Mouse (Mus musculus) liver, embryonic 18 days (tissue): ENCODE results near the gene Gstp2. TPM values are rescaled to one million over a fixed set of nuclear protein-coding genes. Genes with fewer than 3 reads are reported as not detected.

Source experiments
- polyA plus RNA-seq: library from polyadenylated mRNA; depleted of rRNA; stranded (reverse); fragments of >200 nt; gene quantifications from 2 replicates; pipeline ENCODE4 v1.2.3, GENCODE M21; 2012; rRNA removed

The Gstp2 gene
- polyA plus RNA-seq, result 5.6 and 7.9 TPM in 2 replicates

DNA sequence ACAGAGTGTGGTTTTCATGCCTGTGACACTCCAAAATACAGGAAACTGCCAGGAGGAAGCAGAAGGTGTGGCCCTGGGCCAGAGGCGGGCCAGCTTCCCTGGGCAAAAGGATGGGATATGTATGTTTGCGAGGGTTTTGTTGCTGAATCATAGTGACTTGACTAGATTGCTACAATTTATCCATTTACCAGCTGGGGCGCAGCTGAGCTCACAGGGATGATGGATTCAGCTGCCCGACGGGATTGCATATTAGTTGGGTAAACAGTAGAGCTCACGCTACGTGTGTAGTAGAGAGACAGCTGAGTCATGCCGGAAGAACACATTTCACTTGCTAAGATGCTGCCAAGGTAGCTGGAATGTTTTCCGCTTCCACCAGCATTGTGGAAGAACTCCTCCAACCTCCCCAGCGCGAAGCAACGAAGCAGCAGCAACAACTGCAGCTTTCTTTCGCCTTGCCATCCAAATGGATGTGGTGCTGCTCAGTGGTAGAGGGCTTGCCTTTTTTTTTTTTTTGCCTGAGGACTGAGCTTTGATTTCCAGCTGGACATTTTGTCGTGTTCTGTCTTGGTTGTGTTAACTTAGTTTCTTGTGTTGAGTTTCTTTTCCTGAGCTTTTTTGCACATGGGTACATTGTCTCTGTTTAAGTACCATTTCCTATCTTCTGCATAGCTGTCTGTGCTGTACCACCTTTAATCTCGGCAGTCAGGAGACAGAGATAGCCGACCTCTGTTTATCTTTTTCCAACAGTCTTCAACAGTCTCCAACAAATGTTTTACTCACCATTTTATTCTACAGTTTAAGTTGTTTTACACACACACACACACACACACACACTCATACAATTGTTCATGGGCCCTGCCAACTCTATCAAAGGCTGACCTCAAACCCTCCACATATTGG is at the start of gene Gstp2:
TSS of gene Gstp2 (minus strand) at position 58 of the 900 bp plus-strand sequence.

DNA sequence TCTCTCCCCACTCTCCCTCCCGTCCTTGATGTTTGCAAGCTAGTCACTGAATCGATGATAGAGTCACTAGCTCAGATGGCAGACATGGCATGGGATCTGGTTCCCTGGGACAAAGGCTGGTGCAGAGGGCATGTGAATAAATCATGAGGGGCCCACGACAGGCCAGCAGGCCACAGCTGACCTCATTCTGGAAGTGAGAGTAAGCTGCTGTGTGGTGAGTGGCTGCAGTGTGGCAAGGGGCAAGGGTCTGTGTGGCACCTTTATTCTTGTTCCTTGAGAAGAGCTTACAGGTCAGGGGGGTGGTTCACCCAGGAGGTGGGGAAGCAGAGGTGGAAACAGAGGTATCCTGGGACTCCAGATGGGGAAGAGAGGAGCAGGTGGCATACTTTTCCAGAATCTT is 35.6 kb upstream of the Gstp2 start, which contains the start of gene Cabp2:
TSS of gene Cabp2 (plus strand) at position 185 of the 400 bp plus-strand sequence.

DNA sequence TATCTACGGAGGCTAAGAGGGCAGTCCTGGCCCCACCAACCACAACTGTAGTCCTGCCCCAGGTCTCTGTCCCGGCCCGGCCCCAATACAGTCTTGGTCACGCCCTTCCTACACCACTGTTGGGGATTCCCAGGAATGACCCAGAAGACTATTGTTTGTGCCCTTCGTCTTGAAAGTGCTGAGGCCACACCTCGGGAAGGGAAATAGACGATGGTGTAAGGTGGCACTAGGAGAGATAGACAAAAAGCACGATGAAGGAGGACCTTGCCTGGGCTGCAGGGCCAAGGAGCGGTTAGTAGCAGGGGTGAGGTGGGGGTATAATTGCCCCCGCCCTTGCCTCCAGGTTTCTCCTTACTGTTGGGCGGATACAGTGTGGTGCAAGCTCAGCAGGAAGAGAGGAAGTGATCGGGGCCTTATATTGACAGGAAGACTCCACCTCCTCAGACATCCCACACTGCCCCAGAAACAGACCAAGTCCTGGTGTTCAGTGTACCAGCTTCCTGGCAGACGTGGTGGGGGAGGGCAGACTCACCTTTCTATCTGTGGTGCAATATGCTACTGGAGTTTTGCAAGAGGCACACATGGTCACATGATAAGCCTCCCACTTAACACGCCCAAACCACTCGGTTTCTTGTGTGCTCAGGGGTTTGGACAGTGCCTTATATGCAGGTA is 13.4 kb upstream of the Gstp2 start, which contains the start of gene Gstp3:
TSS of gene Gstp3 (minus strand) at position 501 of the 672 bp plus-strand sequence.

DNA sequence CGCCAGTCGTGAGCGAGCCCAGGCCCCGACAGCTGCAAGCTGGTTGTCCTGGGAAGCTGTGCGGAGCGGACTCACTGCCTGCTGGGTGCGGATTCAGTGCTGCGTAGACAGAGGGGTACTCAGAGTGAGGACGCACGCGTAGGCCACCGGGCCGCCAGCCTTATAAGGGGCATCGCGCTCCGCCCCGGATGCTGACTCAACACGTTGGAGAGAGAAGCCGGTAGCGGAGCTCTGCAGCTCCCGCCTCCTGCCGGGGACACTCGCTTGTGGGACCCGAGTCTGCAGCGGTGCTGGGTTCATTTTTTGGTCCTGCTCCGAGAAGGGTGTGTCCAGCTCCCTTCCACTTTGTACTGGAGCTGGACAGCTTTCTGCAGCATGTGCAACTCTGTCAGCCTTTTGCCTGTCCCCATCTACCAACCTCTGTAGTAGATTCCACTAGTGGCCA is 8.0 kb downstream of the Gstp2 start, which contains the start of gene Gstp1:
TSS of gene Gstp1 (minus strand) at position 198 of the 445 bp plus-strand sequence.

DNA sequence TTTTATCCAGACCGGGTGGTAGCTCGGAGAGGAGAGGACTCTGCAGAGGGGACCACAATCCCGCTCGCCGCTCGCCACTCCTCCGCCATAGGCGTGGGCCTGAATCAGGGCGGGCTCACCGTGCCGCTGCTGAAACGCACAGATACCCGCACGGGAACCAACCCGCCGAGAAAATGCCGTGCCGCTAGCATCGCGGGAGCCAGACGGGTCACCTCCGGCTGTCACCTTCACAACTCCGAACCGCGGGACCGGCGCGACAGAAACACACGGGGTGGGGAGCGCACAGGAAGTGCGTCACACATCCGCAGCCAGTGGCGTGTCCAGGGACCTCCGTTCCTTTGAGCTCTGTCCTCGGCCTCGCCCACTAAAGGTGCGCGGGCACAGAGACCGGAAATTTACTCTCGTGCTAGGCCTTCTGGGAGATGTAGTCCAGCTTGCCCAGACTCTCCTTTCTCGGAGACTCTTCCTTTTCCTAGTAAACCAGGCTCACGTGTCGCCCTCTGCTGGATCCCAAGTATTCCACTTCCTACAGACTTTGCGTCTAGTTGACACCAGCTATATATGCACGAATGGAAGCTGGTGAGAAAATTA is 33.3 kb downstream of the Gstp2 start, which contains the start of gene Ndufv1:
TSS of gene Ndufv1 (minus strand) at position 375 of the 591 bp plus-strand sequence.

DNA sequence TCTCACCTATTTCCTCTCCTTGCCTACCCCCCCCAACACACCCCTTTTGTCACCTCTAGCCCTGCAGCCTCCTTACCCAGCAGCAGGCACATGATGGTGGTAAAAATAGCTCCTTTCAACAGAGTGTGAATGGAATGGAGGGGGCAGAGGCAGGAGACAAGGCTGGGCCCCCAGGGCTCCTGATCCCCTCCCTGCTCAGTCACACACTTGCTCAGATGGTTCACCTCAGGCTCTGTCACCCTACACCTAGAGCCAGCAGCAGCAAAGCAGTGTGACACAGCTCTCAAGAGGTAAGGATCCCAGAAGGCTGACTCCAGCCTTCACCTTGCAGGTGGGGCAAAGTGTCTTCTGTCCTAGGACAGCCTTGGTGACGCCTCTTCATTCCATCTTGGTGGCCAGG is 42.7 kb downstream of the Gstp2 start, which contains the start of gene Doc2g:
TSS of gene Doc2g (plus strand) at position 202 of the 400 bp plus-strand sequence.

DNA sequence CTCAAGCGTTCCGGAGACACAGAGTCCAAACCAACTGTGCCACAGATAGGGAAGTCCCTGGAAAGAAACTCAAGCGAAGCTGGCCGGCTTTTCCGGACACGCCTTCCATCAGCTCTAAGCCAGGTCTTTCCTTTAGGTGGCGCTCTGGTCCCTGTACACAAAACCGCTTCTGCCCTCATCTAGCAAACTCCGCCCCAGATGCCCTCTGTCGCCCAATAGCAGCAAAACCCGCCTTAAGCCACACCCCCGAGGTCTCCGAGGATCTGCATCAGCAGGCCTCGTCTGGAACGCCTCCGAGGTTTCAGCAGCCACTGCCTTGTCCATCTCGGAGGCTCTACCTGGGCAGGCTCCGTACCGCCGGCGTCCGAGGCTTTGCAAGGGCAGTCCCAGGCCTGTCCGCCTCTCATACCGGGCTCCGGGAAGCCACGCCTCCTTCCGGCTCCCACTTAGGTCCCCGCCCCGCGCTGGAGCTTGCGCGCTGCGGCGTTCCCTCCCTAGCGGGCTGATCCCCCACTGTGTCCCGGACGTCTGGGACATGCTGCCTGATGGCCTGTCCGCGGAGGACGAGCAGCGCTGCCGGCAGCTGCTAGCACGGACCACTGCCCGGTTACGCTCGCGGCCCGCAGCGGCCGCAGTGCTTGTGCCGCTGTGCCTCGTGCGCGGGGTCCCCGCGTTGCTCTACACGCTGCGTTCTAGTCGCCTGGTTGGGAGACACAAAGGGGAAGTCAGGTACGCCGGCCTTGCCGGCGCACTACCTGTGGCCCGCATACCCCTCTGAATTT is 45.5 kb downstream of the Gstp2 start, which contains the start of the genes Nudt8 and Gm49405:
TSS of gene Nudt8 (plus strand) at position 462 of the 782 bp plus-strand sequence.
TSS of gene Gm49405 (plus strand) at position 508 of the 782 bp plus-strand sequence.

DNA sequence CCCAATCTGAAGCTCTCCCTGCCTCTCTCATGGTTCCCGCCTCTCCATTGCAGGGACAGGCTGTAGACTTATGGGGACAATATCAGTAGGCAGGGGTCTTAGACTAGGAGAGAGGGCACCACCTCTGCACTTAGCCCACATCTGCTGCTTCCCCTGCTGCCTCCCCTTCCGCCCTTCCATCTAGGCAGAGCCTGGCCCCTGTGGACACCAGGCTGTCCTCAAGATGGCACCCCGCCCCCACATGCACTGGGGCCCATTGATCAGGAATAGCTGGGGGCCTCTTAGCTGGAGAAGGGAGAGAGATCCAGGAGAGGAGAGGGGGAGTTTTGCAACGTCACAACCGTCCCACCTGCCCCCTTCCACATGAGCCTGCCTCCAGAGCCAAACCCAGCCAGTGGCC is 53.4 kb downstream of the Gstp2 start, which contains the start of gene Tbx10:
TSS of gene Tbx10 (plus strand) at position 337 of the 400 bp plus-strand sequence.

Other genes with a start within 250 kb of the Gstp2 start
- gene Chka, start 194.2 kb downstream of the Gstp2 start, polyA plus RNA-seq, result 36.1 and 46.3 TPM in 2 replicates
- 87.5 and 103 TPM in 2 replicates for gene Tcirg1, start 138.9 kb downstream of the Gstp2 start, polyA plus RNA-seq
- gene Ndufs8, start 133.2 kb downstream of the Gstp2 start, polyA plus RNA-seq, result 113 and 118 TPM in 2 replicates
- gene Aldh3b1, start 116.2 kb downstream of the Gstp2 start, polyA plus RNA-seq, result 9.4 and 9.6 TPM in 2 replicates
- gene Unc93b1, start 110.8 kb downstream of the Gstp2 start, polyA plus RNA-seq, result 56.6 and 56.7 TPM in 2 replicates
- gene Aldh3b3, start 87.4 kb downstream of the Gstp2 start, polyA plus RNA-seq, result 0.14 and 0.28 TPM in 2 replicates
- 0.11 and 0.17 TPM in 2 replicates for gene Aldh3b2, start 73.7 kb downstream of the Gstp2 start, polyA plus RNA-seq
- gene Acy3, start 59.5 kb downstream of the Gstp2 start, polyA plus RNA-seq, result 11.6 and 14.0 TPM in 2 replicates
- not detected in 2 replicates for gene Tbx10, start 53.3 kb downstream of the Gstp2 start, polyA plus RNA-seq
- 2.2 and 2.5 TPM in 2 replicates for gene Nudt8, start 45.4 kb downstream of the Gstp2 start, polyA plus RNA-seq
- 0.61 and 0.75 TPM in 2 replicates for gene Gm49405, start 45.4 kb downstream of the Gstp2 start, polyA plus RNA-seq
- 1.7 and 2.2 TPM in 2 replicates for gene Doc2g, start 42.7 kb downstream of the Gstp2 start, polyA plus RNA-seq
- gene Ndufv1, start 33.2 kb downstream of the Gstp2 start, polyA plus RNA-seq, result 80.0 and 84.9 TPM in 2 replicates
- 320 and 356 TPM in 2 replicates for gene Gstp1, start 8.0 kb downstream of the Gstp2 start, polyA plus RNA-seq
- 225 and 276 TPM in 2 replicates for gene Gstp3, start 13.5 kb upstream of the Gstp2 start, polyA plus RNA-seq
- 0.32 and 0.84 TPM in 2 replicates for gene Cabp2, start 35.6 kb upstream of the Gstp2 start, polyA plus RNA-seq
- 72.2 and 73.8 TPM in 2 replicates for gene Cdk2ap2, start 51.2 kb upstream of the Gstp2 start, polyA plus RNA-seq
- 13.3 and 16.3 TPM in 2 replicates for gene Pitpnm1, start 54.0 kb upstream of the Gstp2 start, polyA plus RNA-seq
- 35.5 and 43.9 TPM in 2 replicates for gene Aip, start 79.8 kb upstream of the Gstp2 start, polyA plus RNA-seq
- gene Gpr152, start 93.8 kb upstream of the Gstp2 start, polyA plus RNA-seq, result not detected in 2 replicates
- 0.22 and 0.31 TPM in 2 replicates for gene Cabp4, start 98.0 kb upstream of the Gstp2 start, polyA plus RNA-seq
- gene Coro1b, start 102.6 kb upstream of the Gstp2 start, polyA plus RNA-seq, result 80.4 and 82.0 TPM in 2 replicates
- gene Ptprcap, start 107.6 kb upstream of the Gstp2 start, polyA plus RNA-seq, result 21.9 and 27.1 TPM in 2 replicates
- 14.6 and 16.1 TPM in 2 replicates for gene Rps6kb2, start 117.3 kb upstream of the Gstp2 start, polyA plus RNA-seq
- 2.3 and 2.4 TPM in 2 replicates for gene Carns1, start 129.5 kb upstream of the Gstp2 start, polyA plus RNA-seq
- gene Tbc1d10c, start 145.3 kb upstream of the Gstp2 start, polyA plus RNA-seq, result 9.0 and 11.5 TPM in 2 replicates
- 176 and 177 TPM in 2 replicates for gene Ppp1ca, start 146.0 kb upstream of the Gstp2 start, polyA plus RNA-seq
- 13.6 and 14.5 TPM in 2 replicates for gene Rad9a, start 155.6 kb upstream of the Gstp2 start, polyA plus RNA-seq
- gene Clcf1, start 168.2 kb upstream of the Gstp2 start, polyA plus RNA-seq, result 2.0 and 2.2 TPM in 2 replicates
- gene AC109138.7, start 168.3 kb upstream of the Gstp2 start, polyA plus RNA-seq, result not detected in 2 replicates
- 34.3 and 34.5 TPM in 2 replicates for gene Pold4, start 185.9 kb upstream of the Gstp2 start, polyA plus RNA-seq
- 7.4 and 8.0 TPM in 2 replicates for gene Ssh3, start 223.2 kb upstream of the Gstp2 start, polyA plus RNA-seq
- gene Ankrd13d, start 237.1 kb upstream of the Gstp2 start, polyA plus RNA-seq, result 2.0 and 2.2 TPM in 2 replicates